Mouse (Mus musculus) lung, embryonic 16.5 days (tissue): ENCODE data around the gene Rab29. TPM values are rescaled to one million over a fixed set of nuclear protein-coding genes. Genes with fewer than 3 reads are reported as not detected.
"Not testable (repeated sequence)": the region's sequence is repeated elsewhere in the genome, so short reads cannot be mapped to it uniquely, and the experiment has no call there.

ENCODE experiments used
- ATAC-seq: fragments of 200-750 bp; cut with Nextera tagmentation; 2 replicates; pipeline ENCODE4 v1.8.0; 2017; ENCODE audit warnings: low read depth, mild to moderate bottlenecking, moderate library complexity
- H3K27ac ChIP-seq: fragments of 300-500 bp; sonication (generic); 2 replicates; pipeline ENCODE4 v1.5.1; 2014; ENCODE audit warnings: mild to moderate bottlenecking, control low read depth, low read length
- H3K27me3 ChIP-seq: fragments of 300-500 bp; sonication (generic); 2 replicates; pipeline ENCODE4 v1.6.1; 2014; ENCODE audit warnings: low read depth, low read length, mixed read lengths; ENCODE audit not compliant: control insufficient read depth, insufficient read depth
- H3K36me3 ChIP-seq: fragments of 300-500 bp; sonication (generic); 2 replicates; pipeline ENCODE4 v1.6.1; 2014; ENCODE audit warnings: low read length; ENCODE audit not compliant: control insufficient read depth, insufficient read depth
- H3K4me1 ChIP-seq: fragments of 300-500 bp; sonication (generic); replicated peaks from 2 replicates; pipeline ENCODE4 v1.6.1; 2014; ENCODE audit warnings: low read length, mixed read lengths; ENCODE audit not compliant: control insufficient read depth, insufficient read depth
- H3K4me2 ChIP-seq: fragments of 300-500 bp; sonication (generic); 2 replicates; pipeline ENCODE4 v1.6.1; 2014; ENCODE audit warnings: low read depth, low read length, control low read depth
- H3K4me3 ChIP-seq: fragments of 300-500 bp; sonication (generic); 2 replicates; pipeline ENCODE4 v1.5.1; 2014; ENCODE audit warnings: mild to moderate bottlenecking, low read length, control low read depth
- H3K9ac ChIP-seq: fragments of 300-500 bp; sonication (generic); 2 replicates; pipeline ENCODE4 v1.6.1; 2014; ENCODE audit warnings: low read length, control low read depth
- H3K9me3 ChIP-seq: fragments of 300-500 bp; sonication (generic); 2 replicates; pipeline ENCODE4 v1.6.1; 2016; ENCODE audit warnings: low read length; ENCODE audit not compliant: control insufficient read depth
- WGBS: fragments of 180-500 bp; shearing (Covaris S2); extraction: QIAGEN DNeasy Blood & Tissue Kit; methylation state at CpG from one replicate; pipeline ENCODE4 v1.1.7; 2014; 5-methylcytosine and 5-hydroxymethylcytosine counted together
- polyA plus RNA-seq: library from polyadenylated mRNA; unstranded; fragments of >200 nt; fragmentation: Nextera tagmentation; extraction: Ambion mirVana; gene quantifications from 2 replicates; pipeline ENCODE4 v1.2.1, GENCODE M21; 2015

The Rab29 gene
- polyA plus RNA-seq, 1 experiment from 2014 or later = 24.0 TPM

- not testable (repeated sequence) for H3K36me3 ChIP-seq, H3K4me2 ChIP-seq, ATAC-seq, H3K9ac ChIP-seq, H3K9me3 ChIP-seq, H3K4me3 ChIP-seq, H3K4me1 ChIP-seq, H3K27ac ChIP-seq, H3K27me3 ChIP-seq
- WGBS = 96% methylated on average over 2 of the region's 2 CpGs
Measured at GRCm38 (mm10) chr1:131909236-131909635, 42.2 kb downstream of the Rab29 start.

GRCm38 (mm10) chr1:131910001-131910648 is 43.1 kb downstream of the Rab29 start, which contains the start of gene Nucks1:
Gene Nucks1, plus strand, starts transcription at chr1:131910534.
- ATAC-seq = peak; percentile 99
- Histone ChIP-seq H3K4me2 (peak within 1 kb of the TSS; percentile 51), H3K36me3 (no peaks in the 10 kb centered on the region), H3K27ac (peak within 1 kb of the TSS; percentile 93), H3K9ac (peak within 1 kb of the TSS; percentile 99), H3K4me3 (peak within 1 kb of the TSS; percentile 90), H3K9me3 (no peaks in the 10 kb centered on the region), H3K4me1 (peaks cover 9% of the 10 kb centered on the region), H3K27me3 (peaks cover 3% of the 10 kb centered on the region; the same call in 1 of the 2 replicates)
- under 1% methylated on average over 32 of the region's 35 CpGs for WGBS

GRCm38 (mm10) chr1:131910674-131911558 is 43.9 kb downstream of the Rab29 start:
- H3K4me1 ChIP-seq = peaks cover 9% of the 10 kb centered on the region
- H3K27me3 ChIP-seq = peaks cover 3% of the 10 kb centered on the region; the same call in 1 of the 2 replicates
- under 1% methylated on average over 56 of the region's 88 CpGs for WGBS
- H3K4me3 ChIP-seq = peak overlapping the region; percentile 90
- peak overlapping the region; percentile 99 for H3K9ac ChIP-seq
- peak overlapping the region; percentile 49 for H3K4me2 ChIP-seq
- no peaks in the 10 kb centered on the region for H3K9me3 ChIP-seq
- peak; percentile 82 for ATAC-seq
- H3K36me3 ChIP-seq = no peaks in the 10 kb centered on the region
- H3K27ac ChIP-seq = peak overlapping the region; percentile 93

GRCm38 (mm10) chr1:131917634-131918033 is 50.6 kb downstream of the Rab29 start:
- ATAC-seq = no peak
- H3K36me3 ChIP-seq = peaks cover 26% of the 10 kb centered on the region

GRCm38 (mm10) chr1:131919052-131919451 is 52.0 kb downstream of the Rab29 start:
- no peak overlapping the region for H3K4me2 ChIP-seq
- H3K9ac ChIP-seq = no peak overlapping the region
- H3K9me3 ChIP-seq = no peaks in the 10 kb centered on the region
- H3K4me1 ChIP-seq = no peaks in the 10 kb centered on the region
- no peaks in the 10 kb centered on the region for H3K27me3 ChIP-seq
- no peak overlapping the region for H3K4me3 ChIP-seq
- 97% methylated on average over 2 of the region's 2 CpGs for WGBS
- peaks cover 34% of the 10 kb centered on the region for H3K36me3 ChIP-seq
- ATAC-seq = no peak
- no peak overlapping the region for H3K27ac ChIP-seq

More at GRCm38 (mm10) chr1:131917634-131918033, 50.6 kb downstream of the Rab29 start:
- Histone ChIP-seq H3K4me3 (no peak overlapping the region), H3K4me1 (no peaks in the 10 kb centered on the region), H3K27me3 (no peaks in the 10 kb centered on the region), H3K9me3 (no peaks in the 10 kb centered on the region), H3K27ac (no peak overlapping the region), H3K4me2 (no peak overlapping the region), H3K9ac (no peak overlapping the region)
- 65% methylated on average over 6 of the region's 6 CpGs for WGBS

GRCm38 (mm10) chr1:131922100-131922499 is 55.1 kb downstream of the Rab29 start:
- H3K27me3 ChIP-seq = no peaks in the 10 kb centered on the region
- WGBS = 91% methylated on average over 3 of the region's 3 CpGs
- H3K4me2 ChIP-seq = no peak overlapping the region
- H3K36me3 ChIP-seq = peaks cover 54% of the 10 kb centered on the region
- H3K4me1 ChIP-seq = no peaks in the 10 kb centered on the region
- no peak overlapping the region for H3K27ac ChIP-seq
- no peaks in the 10 kb centered on the region for H3K9me3 ChIP-seq
- no peak overlapping the region for H3K9ac ChIP-seq
- no peak for ATAC-seq
- no peak overlapping the region for H3K4me3 ChIP-seq

Other genes starting within 250 kb of the Rab29 start
- 0.95 and 1.3 TPM in 2 replicates for gene Ctse, start 228.9 kb upstream of the Rab29 start, polyA plus RNA-seq
- 2.3 and 2.6 TPM in 2 replicates for gene Rab7b, start 178.5 kb upstream of the Rab29 start, polyA plus RNA-seq
- 8.9 and 10.1 TPM in 2 replicates for gene Slc26a9, start 123.2 kb upstream of the Rab29 start, polyA plus RNA-seq
- gene Pm20d1, start 69.8 kb upstream of the Rab29 start, polyA plus RNA-seq = 0.68 and 0.70 TPM in 2 replicates
- 12.6 and 13.7 TPM in 2 replicates for gene Slc41a1, start 39.7 kb upstream of the Rab29 start, polyA plus RNA-seq
- 70.5 and 82.9 TPM in 2 replicates for gene Nucks1, start 43.3 kb downstream of the Rab29 start, polyA plus RNA-seq
- 4.2 TPM in 2 replicates for gene Slc45a3, start 95.7 kb downstream of the Rab29 start, polyA plus RNA-seq
- 22.5 and 26.3 TPM in 2 replicates for gene Elk4, start 140.4 kb downstream of the Rab29 start, polyA plus RNA-seq
- gene Mfsd4a, start 200.8 kb downstream of the Rab29 start, polyA plus RNA-seq = 16.6 and 19.3 TPM in 2 replicates